Mouse (Mus musculus) MEL-GATA-1-ER (cell line): ENCODE data around the gene Chrnb1.

Experiments
- DNase-seq: peaks from one replicate; pipeline ENCODE4 v3.0.0-alpha.2; 2012; ENCODE audit warnings: low read depth; ENCODE audit errors: extremely low read depth

Gene Chrnb1

GRCm38 (mm10) chr11:69751635-69752034, 44.1 kb downstream of the Chrnb1 start:
- no peak for DNase-seq
